Mouse (Mus musculus) bone marrow, adult 2 months (tissue): ENCODE data around the gene Carmil1. TPM values are rescaled to one million over a fixed set of nuclear protein-coding genes. Genes with fewer than 3 reads are reported as not detected.

Experiments used
- H3K27ac ChIP-seq: fragments of 200-500 bp; 2 replicates; pipeline ENCODE4 v1.5.1; 2012; ENCODE audit warnings: low read depth, mild to moderate bottlenecking, control low read depth, inconsistent platforms, low read length; ENCODE audit not compliant: control insufficient read depth, poor library complexity, insufficient read depth
- H3K4me1 ChIP-seq: fragments of 200-500 bp; 2 replicates; pipeline ENCODE4 v1.6.1; 2011; ENCODE audit warnings: low read length; ENCODE audit not compliant: control insufficient read depth, insufficient read depth
- H3K4me3 ChIP-seq: fragments of 200-500 bp; replicated peaks from 2 replicates; pipeline ENCODE3; 2011; ENCODE audit warnings: mild to moderate bottlenecking, low read depth, low read length, control low read depth; ENCODE audit not compliant: control insufficient read depth
- CTCF ChIP-seq: fragments of 200-500 bp; IDR thresholded peaks from 2 replicates; pipeline ENCODE4 v1.5.1; 2011; ENCODE audit warnings: low read length, control low read depth; ENCODE audit not compliant: control insufficient read depth, insufficient read depth
- POLR2A ChIP-seq: fragments of 200-500 bp; IDR thresholded peaks from 2 replicates; pipeline ENCODE4 v1.6.1; 2011; ENCODE audit warnings: low read depth, mild to moderate bottlenecking, control low read depth, low read length, borderline replicate concordance; ENCODE audit not compliant: control insufficient read depth
- WGBS: fragments of 180-500 bp; shearing (Covaris S2); methylation state at CpG from one replicate; pipeline ENCODE4 v1.1.7; 2018; 5-methylcytosine and 5-hydroxymethylcytosine counted together
- polyA plus RNA-seq: library from polyadenylated mRNA; stranded (reverse); fragments of >200 nt; gene quantifications from 2 replicates; pipeline ENCODE4 v1.2.4, GENCODE M21; 2011; ENCODE audit warnings: low replicate concordance; ENCODE audit not compliant: missing spikeins, insufficient read depth, insufficient read length

The Carmil1 gene
- polyA plus RNA-seq, 1 experiment, result 9.8 TPM

DNA sequence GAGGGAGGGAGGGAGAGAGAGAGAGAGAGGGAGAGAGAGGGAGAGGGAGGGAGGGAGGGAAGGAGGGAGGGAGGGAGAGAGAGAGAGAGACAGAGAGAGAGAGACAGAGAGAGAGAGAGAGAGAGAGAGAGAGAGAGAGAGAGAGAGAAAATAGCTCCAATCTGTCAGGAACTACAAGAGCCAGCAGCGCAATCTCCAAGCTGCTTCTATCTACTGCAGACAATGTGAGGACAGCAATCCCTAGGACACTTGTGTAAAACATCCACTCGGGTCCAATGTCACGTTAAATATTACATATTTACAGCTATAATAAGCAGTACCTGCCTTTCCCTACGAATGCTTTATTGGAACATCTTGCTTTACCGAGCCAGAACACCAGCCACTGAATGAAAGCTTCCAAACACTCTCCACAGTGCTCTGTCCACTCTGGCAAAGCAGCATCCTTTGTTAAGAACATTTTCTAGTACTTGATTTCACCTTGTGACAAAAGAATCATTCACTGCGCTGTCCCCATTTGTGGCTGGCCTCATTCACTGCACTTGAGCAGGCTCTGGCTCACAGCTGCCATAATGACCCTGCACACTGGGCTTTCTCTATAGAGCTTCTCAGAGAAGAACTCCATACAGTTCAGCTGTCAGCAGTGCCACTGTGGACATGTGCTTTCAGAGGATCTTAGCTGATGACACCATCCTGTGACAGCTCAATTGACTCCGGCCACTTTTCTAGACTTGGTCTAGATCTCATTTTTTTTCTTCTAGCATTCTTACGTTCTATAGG lies 57.0 kb downstream of the Carmil1 start:
- no peaks in the 10 kb centered on the region; the same call in 1 of the 2 replicates for H3K4me1 ChIP-seq
- no peak overlapping the region for H3K27ac ChIP-seq
- H3K4me3 ChIP-seq, result no peak overlapping the region
- TF ChIP-seq POLR2A, result no peak
- no peak for TF ChIP-seq CTCF
- WGBS, result 80% methylated on average over 8 of the region's 8 CpGs

- no peaks in the 10 kb centered on the region; the same call in 1 of the 2 replicates for H3K4me1 ChIP-seq
- H3K4me3 ChIP-seq, result no peak overlapping the region
- TF ChIP-seq POLR2A (no peak), CTCF (no peak)
- H3K27ac ChIP-seq, result no peak overlapping the region
- WGBS, result 54% methylated on average over 3 of the region's 3 CpGs
Measured at GRCm38 (mm10) chr13:24220441-24220970, 60.1 kb downstream of the Carmil1 start.

DNA sequence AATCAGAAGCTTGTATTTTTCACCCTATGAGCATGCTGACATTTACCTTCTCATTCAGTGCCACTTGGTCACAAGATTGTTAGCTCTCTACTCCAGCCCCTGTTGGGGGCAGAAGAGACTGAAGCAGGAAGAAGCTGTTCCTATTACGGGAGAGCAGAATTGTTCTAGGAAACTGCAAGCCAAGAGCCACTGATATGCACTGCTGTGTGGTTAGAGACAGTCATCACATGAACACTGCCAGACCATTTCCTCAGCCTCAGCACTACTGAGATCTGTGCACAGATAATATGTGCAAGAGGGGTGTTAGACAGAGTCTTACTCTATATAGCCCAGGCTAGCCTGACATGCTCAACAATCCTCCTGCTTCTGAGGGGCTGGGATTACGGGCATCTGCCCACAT lies 69.4 kb downstream of the Carmil1 start:
- WGBS, result 45% methylated on average over 2 of the region's 2 CpGs
- H3K27ac ChIP-seq, result no peak overlapping the region
- TF ChIP-seq CTCF (no peak), POLR2A (no peak)
- no peak overlapping the region for H3K4me3 ChIP-seq
- H3K4me1 ChIP-seq, result no peaks in the 10 kb centered on the region; the same call in 1 of the 2 replicates

- Histone ChIP-seq H3K27ac (peak overlapping the region; percentile 59; the same call in 1 of the 2 replicates), H3K4me3 (no peak overlapping the region)
- 65% methylated on average over 6 of the region's 6 CpGs for WGBS
Measured at GRCm38 (mm10) chr13:24206097-24206496, 74.5 kb downstream of the Carmil1 start.

GRCm38 (mm10) chr13:24202314-24202713 lies 78.3 kb downstream of the Carmil1 start:
- Histone ChIP-seq H3K4me3 (no peak overlapping the region), H3K27ac (no peak overlapping the region), H3K4me1 (no peaks in the 10 kb centered on the region; the same call in 1 of the 2 replicates)
- TF ChIP-seq CTCF, result no peak
- no peak for TF ChIP-seq POLR2A
- WGBS, result 83% methylated on average over 6 of the region's 6 CpGs

More at GRCm38 (mm10) chr13:24206097-24206496, 74.5 kb downstream of the Carmil1 start:
- H3K4me1 ChIP-seq, result no peaks in the 10 kb centered on the region; the same call in 1 of the 2 replicates
- TF ChIP-seq CTCF (no peak), POLR2A (no peak)

GRCm38 (mm10) chr13:24199861-24200543 lies 80.6 kb downstream of the Carmil1 start:
- Histone ChIP-seq H3K27ac (no peak overlapping the region), H3K4me1 (no peaks in the 10 kb centered on the region; the same call in 1 of the 2 replicates), H3K4me3 (no peak overlapping the region)
- WGBS, result 72% methylated on average over 7 of the region's 7 CpGs
- no peak for TF ChIP-seq CTCF
- TF ChIP-seq POLR2A, result no peak

DNA sequence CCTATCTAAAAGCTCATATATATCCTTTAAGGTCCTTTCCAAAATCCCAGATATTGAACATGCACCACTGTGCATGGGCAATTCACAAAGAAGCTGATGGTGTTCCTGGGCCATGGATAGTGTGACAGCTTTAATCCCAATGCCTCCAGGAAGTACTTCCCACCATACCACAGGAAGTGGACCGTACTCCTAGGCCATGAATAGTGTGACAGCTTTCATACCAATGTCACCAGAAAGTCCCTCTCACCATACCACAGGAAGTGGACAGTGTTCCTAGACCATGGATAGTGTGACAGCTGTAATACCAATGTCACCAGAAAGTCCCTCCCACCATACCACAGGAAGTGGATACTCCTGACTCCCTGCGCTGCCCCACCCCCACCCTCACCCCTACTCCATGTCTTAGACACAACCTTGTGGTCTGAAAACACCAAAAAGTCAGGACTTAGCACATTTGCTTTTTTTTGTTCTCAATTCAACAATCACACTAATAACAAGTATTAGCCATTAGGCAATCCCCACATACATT lies 82.1 kb downstream of the Carmil1 start:
- 34% methylated on average over 2 of the region's 2 CpGs for WGBS
- H3K4me1 ChIP-seq, result no peaks in the 10 kb centered on the region; the same call in 1 of the 2 replicates

DNA sequence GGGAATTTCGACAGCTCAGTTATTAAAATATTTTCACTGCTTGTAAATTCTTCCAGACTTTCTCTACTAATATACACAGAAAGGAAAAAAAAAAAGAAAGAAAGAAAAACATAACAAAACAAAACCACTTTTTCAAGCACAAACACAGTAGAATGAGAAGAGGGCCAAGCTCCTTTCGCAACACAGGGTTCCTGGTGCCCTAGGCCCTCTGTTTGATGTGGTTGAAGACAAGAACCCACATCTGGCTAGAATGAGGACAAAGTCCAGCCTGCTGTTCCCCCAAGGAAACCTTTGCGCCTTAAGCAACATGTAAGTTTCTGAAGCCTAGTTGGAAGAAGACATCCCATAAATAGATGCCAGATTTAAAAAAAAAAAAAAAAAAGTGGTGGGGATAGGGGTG lies 85.2 kb downstream of the Carmil1 start:
- Histone ChIP-seq H3K4me3 (no peak overlapping the region), H3K27ac (no peak overlapping the region), H3K4me1 (no peaks in the 10 kb centered on the region)
- 72% methylated on average over 3 of the region's 3 CpGs for WGBS
- TF ChIP-seq CTCF (no peak), POLR2A (no peak)

More for the DNA sequence above, 82.1 kb downstream of the Carmil1 start:
- Histone ChIP-seq H3K27ac (no peak overlapping the region), H3K4me3 (no peak overlapping the region)
- TF ChIP-seq POLR2A (no peak), CTCF (no peak)
